Mouse (Mus musculus): Measurements from ENCODE around the gene Sorbs1.

DNA sequence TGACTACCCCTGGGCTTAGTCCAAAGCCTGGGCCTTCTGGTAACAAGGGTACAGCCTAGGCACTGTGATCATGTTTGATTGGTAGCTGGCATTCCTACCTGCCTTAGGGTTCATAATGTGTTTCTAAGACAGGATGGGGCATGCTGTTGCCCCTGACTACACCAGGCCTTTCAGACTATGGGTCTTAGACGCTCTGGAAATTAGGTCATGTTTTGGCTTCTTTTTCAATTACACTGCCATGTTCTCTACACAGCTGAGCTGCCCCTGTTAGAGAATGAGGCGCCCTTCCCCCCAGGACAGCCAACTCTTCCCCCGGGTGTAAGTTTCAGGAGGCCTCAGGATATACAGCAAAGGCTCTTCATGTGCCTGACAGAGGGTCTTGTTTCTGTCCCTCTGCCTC lies 191.4 kb downstream of the Sorbs1 start:
- TF ChIP-seq ZC3H11A (IDR thresholded peaks at IDR 0.05; ENCODE audit: borderline replicate concordance, low read depth, low read length) (no peak), ZNF384 (IDR thresholded peaks at IDR 0.05; ENCODE audit: low read depth, low read length) (no peak), CHD2 (IDR thresholded peaks at IDR 0.05; ENCODE audit: low read depth, low read length) (no peak), HCFC1 (IDR thresholded peaks at IDR 0.05; ENCODE audit: borderline replicate concordance, insufficient read depth, low read length) (no peak), MAFK (IDR thresholded peaks at IDR 0.05; ENCODE audit: insufficient read depth, low read depth, low read length) (no peak)

All from ES-E14 (cell line).